Mouse (Mus musculus): ENCODE results near the gene Dst.

Dst gene

GRCm38 (mm10) chr1:34220094-34220601 is 312.1 kb downstream of the Dst start:
- no peak for DNase-seq (ENCODE audit: low read depth, low spot score)

- DNase-seq (ENCODE audit: low read depth, low spot score), result no peak
Observed at GRCm38 (mm10) chr1:34223866-34224265, 315.8 kb downstream of the Dst start.

- no peak for DNase-seq (ENCODE audit: low read depth, low spot score)
Observed at GRCm38 (mm10) chr1:34227676-34228075, 319.7 kb downstream of the Dst start.

DNA sequence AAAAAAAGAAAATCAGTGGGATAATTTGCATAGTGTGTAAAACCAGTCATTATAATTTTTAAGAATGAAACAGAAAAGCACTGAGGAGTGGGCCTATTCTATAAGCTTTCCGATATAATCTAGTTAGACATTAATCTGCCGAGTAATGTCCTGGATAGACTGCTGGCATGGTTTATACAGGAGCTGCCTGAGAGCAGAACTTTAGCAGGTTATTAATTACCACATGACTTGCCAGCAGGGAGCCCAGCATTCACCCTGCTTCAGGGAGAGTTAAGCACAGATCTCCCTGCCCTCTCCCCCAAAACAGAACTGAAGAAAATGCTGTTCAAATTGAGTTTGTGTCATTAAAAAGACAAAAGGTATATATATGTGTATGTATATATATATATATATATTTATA is 323.0 kb downstream of the Dst start:
- no peak for DNase-seq (ENCODE audit: low read depth, low spot score)

DNA sequence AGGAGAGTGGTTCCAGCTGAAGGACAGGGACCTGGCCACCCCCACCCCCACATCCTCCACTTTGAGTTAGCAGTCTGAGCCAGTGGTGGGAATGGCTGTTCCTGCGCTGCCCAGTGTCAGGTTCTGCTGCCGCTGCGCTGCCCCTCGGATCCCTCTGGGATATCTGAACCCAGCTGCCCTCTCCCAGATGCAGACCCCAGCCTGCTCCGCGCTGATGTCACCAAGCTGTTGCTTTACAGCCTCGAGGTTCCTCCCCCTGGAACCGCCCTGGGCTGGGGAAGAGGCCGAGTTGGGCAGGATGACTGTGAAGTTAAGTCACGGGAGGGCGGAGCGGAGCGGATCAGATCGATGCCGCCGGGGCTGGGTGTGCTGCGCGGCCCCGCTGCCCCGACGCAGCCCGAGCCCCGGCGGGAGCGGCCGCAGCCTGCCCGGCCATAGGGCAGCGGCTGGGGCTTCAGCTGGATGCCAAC is 328.3 kb downstream of the Dst start:
- DNase-seq (ENCODE audit: low read depth, low spot score), result peak; percentile 90

DNA sequence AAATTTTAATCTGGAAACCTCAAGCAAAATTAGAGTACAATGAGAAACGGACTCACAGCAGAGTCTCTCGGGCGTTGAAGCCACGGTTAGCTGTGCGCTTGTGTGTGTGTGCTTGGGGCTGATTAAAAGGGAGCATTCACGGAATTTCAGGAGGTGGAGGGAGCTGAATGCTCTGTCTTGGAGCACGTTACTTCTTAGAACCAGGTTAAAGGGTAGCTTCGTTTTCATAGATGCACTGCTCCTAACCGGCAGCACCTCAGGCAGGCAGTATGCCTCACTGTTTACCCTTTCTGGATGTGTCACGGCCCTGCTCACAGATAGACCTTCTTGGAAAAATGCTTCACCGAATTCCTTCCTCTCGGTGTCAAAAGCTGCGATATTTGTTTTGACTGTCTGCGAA is 329.2 kb downstream of the Dst start:
- DNase-seq (ENCODE audit: low read depth, low spot score), result peak; percentile 10

DNA sequence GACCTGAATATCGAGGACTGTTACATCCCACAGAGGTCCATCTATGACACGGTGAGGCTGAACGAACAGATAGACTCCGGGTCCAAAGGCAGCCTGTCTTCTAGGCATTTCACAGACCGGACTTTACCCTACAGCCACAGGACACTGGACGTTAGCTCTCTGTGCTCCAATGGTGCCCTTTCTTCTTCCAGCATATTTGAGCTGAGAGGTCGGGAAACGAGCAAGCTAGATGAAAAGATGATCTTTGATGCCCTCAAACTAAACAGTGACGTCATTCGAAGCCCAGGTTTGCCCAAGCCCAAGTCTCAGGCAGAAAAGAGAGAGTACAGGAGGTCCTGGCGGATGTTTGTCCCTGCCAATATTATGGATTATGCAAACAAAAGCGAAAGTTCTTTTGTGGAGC is 329.7 kb downstream of the Dst start:
- DNase-seq (ENCODE audit: low read depth, low spot score), result no peak

- no peak for DNase-seq (ENCODE audit: low read depth, low spot score)
Observed at GRCm38 (mm10) chr1:34238231-34238630, 330.2 kb downstream of the Dst start.

GRCm38 (mm10) chr1:34244678-34245077 is 336.7 kb downstream of the Dst start:
- no peak for DNase-seq (ENCODE audit: low read depth, low spot score)

- no peak for DNase-seq (ENCODE audit: low read depth, low spot score)
Observed at GRCm38 (mm10) chr1:34245951-34246641, 338.1 kb downstream of the Dst start.

- DNase-seq (ENCODE audit: low read depth, low spot score), result no peak
Observed at GRCm38 (mm10) chr1:34246642-34246987, 338.6 kb downstream of the Dst start.

DNA sequence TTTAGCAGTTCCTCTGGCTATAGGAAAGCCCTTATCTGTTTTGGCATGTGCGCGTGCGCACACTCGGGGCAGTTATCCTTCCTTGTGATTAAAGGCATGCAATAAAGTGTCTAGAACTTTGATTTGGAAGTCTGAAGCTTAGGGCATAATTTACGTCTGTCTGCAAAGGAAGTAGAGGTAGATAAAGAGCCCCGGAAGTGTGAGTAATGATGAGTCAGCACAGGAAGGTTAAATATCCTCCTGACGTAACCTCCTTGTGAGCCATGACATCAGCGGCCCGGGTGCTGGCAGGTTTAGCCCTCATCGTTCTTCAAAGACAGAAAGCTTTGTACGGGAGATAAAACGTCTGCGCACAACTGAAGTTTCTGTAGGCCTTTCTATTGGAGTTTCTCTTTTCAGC is 343.1 kb downstream of the Dst start:
- no peak for DNase-seq (ENCODE audit: low read depth, low spot score)

- DNase-seq (ENCODE audit: low read depth, low spot score), result no peak
Observed at GRCm38 (mm10) chr1:34252267-34252666, 344.2 kb downstream of the Dst start.

DNA sequence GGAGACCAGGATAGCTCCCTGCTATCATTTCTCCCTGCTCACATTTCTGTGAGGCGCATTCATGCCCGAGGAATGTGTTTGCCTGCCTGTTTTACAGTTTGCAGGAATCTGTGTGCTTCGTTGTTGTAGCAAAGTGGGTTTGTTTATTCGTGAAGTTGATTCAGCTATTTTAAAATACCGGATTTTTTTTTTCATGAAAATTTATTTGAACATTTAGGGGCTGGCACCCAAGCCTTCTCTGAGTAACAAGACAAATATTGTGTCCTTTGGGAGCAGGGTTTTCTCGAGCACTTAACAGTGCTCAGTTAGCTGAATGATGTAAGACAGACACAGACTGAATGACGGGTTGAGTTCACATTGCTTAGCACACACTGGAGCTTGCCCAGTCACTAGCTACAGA is 345.9 kb downstream of the Dst start:
- DNase-seq (ENCODE audit: low read depth, low spot score), result no peak

- DNase-seq (ENCODE audit: low read depth, low spot score), result no peak
Observed at GRCm38 (mm10) chr1:34259898-34260297, 351.9 kb downstream of the Dst start.

DNA sequence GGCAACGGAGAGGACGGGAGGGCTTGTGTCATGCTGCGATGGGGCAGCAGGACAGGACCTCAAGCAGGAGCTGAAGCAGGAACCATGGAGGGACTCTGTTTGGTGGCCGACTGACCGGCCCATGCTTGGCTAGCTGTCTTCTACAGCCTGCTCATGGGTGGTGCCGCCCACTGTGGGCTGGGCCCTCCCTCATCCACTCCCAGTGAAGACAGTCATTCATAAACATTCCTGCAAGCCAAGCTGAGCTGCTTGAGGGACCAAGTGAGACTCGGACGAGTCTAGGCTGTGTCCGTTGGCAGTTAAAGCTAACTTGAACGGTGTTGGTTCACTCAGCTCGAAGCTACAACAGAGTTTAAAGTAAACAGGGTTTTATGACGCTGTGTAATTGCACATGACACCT is 353.0 kb downstream of the Dst start:
- DNase-seq (ENCODE audit: low read depth, low spot score), result no peak

DNA sequence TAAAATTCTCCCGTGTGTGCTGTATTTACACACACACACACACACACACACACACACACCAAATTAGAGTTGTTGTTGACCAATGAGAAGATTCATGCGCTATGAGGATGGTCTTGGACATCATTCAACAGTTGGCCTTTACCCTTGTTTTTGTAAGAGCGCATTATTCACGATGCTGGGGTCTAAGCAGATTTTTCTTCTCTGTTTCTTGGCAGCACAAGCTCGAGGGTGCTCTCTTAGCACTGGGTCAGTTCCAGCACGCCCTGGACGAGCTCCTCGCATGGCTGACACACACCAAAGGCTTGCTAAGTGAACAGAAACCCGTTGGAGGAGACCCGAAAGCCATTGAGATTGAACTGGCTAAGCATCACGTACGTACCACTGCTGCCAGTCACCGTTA is 360.5 kb downstream of the Dst start:
- no peak for DNase-seq (ENCODE audit: low read depth, low spot score)

DNA sequence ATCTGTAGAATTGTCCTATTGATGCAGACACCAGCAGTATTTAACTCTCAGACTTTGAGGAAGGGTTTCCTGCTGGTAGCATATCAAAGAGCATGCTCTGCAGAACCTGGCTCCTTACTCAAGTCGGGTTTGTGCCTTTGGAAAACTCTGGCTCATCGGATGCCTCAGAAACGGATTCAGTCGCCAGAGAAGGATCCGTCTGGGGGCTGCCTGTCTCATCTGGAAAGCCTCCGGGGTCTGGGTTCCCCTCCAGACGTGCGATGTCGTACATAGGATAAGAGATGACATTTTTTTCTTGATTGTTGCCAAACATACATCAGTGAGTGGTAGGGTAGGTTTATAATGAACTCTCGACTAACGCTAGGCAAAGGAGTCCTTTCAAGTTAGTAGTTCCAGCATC is 361.6 kb downstream of the Dst start:
- DNase-seq (ENCODE audit: low read depth, low spot score), result no peak

DNA sequence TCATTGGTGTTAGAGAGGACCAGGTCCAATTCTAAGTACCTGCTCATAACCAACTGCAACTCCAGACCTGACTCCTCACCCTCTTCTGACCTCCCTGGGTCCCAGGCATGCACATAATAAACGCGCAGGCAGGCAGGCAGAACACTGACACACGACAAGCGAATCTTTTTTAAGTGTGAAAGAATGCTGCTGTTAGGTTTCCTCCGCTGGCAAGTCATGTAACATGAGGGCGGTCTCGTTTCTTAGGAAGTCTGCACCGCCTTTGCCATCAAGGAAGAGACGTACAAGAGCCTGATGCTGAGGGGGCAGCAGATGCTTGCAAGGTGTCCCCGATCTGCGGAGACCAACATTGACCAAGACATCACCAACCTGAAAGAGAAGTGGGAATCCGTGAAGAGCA is 365.9 kb downstream of the Dst start:
- no peak for DNase-seq (ENCODE audit: low read depth, low spot score)

DNA sequence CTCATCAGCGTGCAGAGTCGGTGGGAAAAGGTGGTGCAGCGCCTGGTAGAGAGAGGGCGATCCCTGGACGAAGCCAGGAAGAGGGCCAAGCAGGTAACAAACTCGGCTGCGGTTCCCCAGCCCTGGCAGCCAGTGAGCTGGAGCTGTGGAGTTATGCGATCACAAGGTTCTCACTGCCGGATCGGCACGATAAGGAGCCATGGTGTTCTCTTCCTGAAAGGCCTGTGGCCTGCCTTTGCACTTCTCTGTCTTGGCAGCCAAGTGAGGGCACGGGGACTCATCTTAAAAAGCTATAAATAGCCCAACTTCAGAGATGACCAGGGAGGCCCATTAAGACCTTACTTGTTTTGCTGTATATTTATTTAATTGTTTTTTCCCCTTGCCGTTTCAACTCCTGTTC is 367.8 kb downstream of the Dst start:
- no peak for DNase-seq (ENCODE audit: low read depth, low spot score)

GRCm38 (mm10) chr1:34276756-34277155 is 368.7 kb downstream of the Dst start:
- DNase-seq (ENCODE audit: low read depth, low spot score), result no peak

GRCm38 (mm10) chr1:34277259-34277658 is 369.2 kb downstream of the Dst start:
- no peak for DNase-seq (ENCODE audit: low read depth, low spot score)

GRCm38 (mm10) chr1:34283502-34283901 is 375.5 kb downstream of the Dst start:
- no peak for DNase-seq (ENCODE audit: low read depth, low spot score)

- no peak for DNase-seq (ENCODE audit: low read depth, low spot score)
Observed at GRCm38 (mm10) chr1:34284979-34285378, 377.0 kb downstream of the Dst start.
